In genomic region chr10:78752452-78753191, GRCm38 (mm10) we compare ENCODE assay signal across 9 mouse cellular contexts. TPM values are rescaled to one million over a fixed set of nuclear protein-coding genes. Genes with fewer than 3 reads are reported as not detected.
A peak's percentile ranks its signal among the peaks of the same experiment; 100 is the strongest.
DNase-seq lines count a peak whose midpoint lies in the region; ATAC-seq lines count a peak whose summit lies in the region.
"Had no signal": no experiment of that assay in that cellular context is flagged by ENCODE, and none has a peak within 500 bp of the region (broad histone marks: within the 10 kb centered on the region; RNA-seq: fewer than 3 reads in every experiment).

Gene Ccdc105, minus strand, starts transcription at chr10:78753065.

- H3K27ac ChIP-seq in intestine, embryonic 16.5 days (ENCODE audit: low read length): no peak within 1 kb of the TSS; the same call in 1 of the 2 replicates
- H3K27ac ChIP-seq in limb, embryonic 13.5 days: peak within 1 kb of the TSS; percentile 55
- H3K27ac ChIP-seq in neural tube, embryonic 12.5 days: peak within 1 kb of the TSS; percentile 32; the same call in 1 of the 2 replicates

- H3K36me3 ChIP-seq in intestine, embryonic 16.5 days (ENCODE audit: control insufficient read depth, insufficient read depth, low read length): no peaks in the 10 kb centered on the region
- no peaks in the 10 kb centered on the region for H3K36me3 ChIP-seq in limb, embryonic 13.5 days
- H3K36me3 ChIP-seq in neural tube, embryonic 12.5 days: no peaks in the 10 kb centered on the region

- peak within 1 kb of the TSS; percentile 74 for H3K9ac ChIP-seq in intestine, embryonic 16.5 days (ENCODE audit: low read depth, low read length)
- peak within 1 kb of the TSS; percentile 74 for H3K9ac ChIP-seq in limb, embryonic 13.5 days
- H3K9ac ChIP-seq in neural tube, embryonic 12.5 days: peak within 1 kb of the TSS; percentile 61

- H3K4me3 ChIP-seq in intestine, embryonic 16.5 days (ENCODE audit: low read length): peak within 1 kb of the TSS; percentile 57
- peak within 1 kb of the TSS; percentile 58 for H3K4me3 ChIP-seq in limb, embryonic 13.5 days
- H3K4me3 ChIP-seq in neural tube, embryonic 12.5 days: peak within 1 kb of the TSS; percentile 51

- DNase-seq in gastrocnemius, adult 18-20 months (ENCODE audit: low spot score): peak; percentile 2
- no peak for DNase-seq in gastrocnemius, postnatal 36 days
- peak; percentile 73 to 78 for DNase-seq in cerebellum, postnatal 36 days
- peak; percentile 78 to 84 for DNase-seq in frontal cortex, postnatal 36 days (ENCODE audit: low spot score in 2 of 2)
- DNase-seq in urinary bladder, postnatal 25 days (ENCODE audit: low spot score): peak; percentile 48

- H3K27me3 ChIP-seq in intestine, embryonic 16.5 days (replicated peaks; ENCODE audit: control insufficient read depth, insufficient read depth, low read length): no peaks in the 10 kb centered on the region
- H3K27me3 ChIP-seq in limb, embryonic 13.5 days: peaks cover 6% of the 10 kb centered on the region; the same call in 1 of the 2 replicates
- peaks cover 3% of the 10 kb centered on the region; the same call in 1 of the 2 replicates for H3K27me3 ChIP-seq in neural tube, embryonic 12.5 days (replicated peaks)

- H3K9me3 ChIP-seq in intestine, embryonic 16.5 days (ENCODE audit: control insufficient read depth, low read length): no peaks in the 10 kb centered on the region
- H3K9me3 ChIP-seq in limb, embryonic 13.5 days: no peaks in the 10 kb centered on the region
- H3K9me3 ChIP-seq in neural tube, embryonic 12.5 days: no peaks in the 10 kb centered on the region

- WGBS in intestine, embryonic 16.5 days: 2% methylated on average over 61 of the region's 61 CpGs
- 1% methylated on average over 61 of the region's 61 CpGs for WGBS in limb, embryonic 13.5 days
- 1% methylated on average over 61 of the region's 61 CpGs for WGBS in neural tube, embryonic 12.5 days

- H3K4me1 ChIP-seq in intestine, embryonic 16.5 days (ENCODE audit: control insufficient read depth, insufficient read depth, low read length): peaks cover 1% of the 10 kb centered on the region; the same call in 1 of the 2 replicates
- peaks cover 8% of the 10 kb centered on the region for H3K4me1 ChIP-seq in limb, embryonic 13.5 days
- H3K4me1 ChIP-seq in neural tube, embryonic 12.5 days: peaks cover under 1% of the 10 kb centered on the region; the same call in 1 of the 2 replicates

- ATAC-seq in intestine, embryonic 16.5 days: peak; percentile 96
- peak; percentile 94 for ATAC-seq in limb, embryonic 13.5 days (ENCODE audit: low FRiP score, low read depth)
- peak; percentile 95 for ATAC-seq in neural tube, embryonic 12.5 days (ENCODE audit: low FRiP score, low read depth)

- intact Hi-C loops in gastrocnemius, postnatal 36 days (cut with DNase I): no loop called here

- H3K4me2 ChIP-seq in intestine, embryonic 16.5 days (ENCODE audit: low read depth, low read length): peak within 1 kb of the TSS; percentile 92
- peak within 1 kb of the TSS; percentile 79 for H3K4me2 ChIP-seq in limb, embryonic 13.5 days (replicated peaks)
- peak within 1 kb of the TSS; percentile 79 for H3K4me2 ChIP-seq in neural tube, embryonic 12.5 days (replicated peaks)

RNA-seq across cellular contexts. Expression of gene Ccdc105, which starts in this region (rescaled TPM):
- total RNA-seq in gastrocnemius, adult 18-20 months (2021): not detected
- total RNA-seq in gastrocnemius, postnatal 36 days (2021): not detected
- 0.12 TPM in 1 of 2 replicates, not detected in the other for polyA plus RNA-seq in intestine, embryonic 16.5 days (2015; fragmentation: Nextera tagmentation; extraction: Ambion mirVana)
- 0.19 and 0.32 TPM in 2 replicates for polyA plus RNA-seq in limb, embryonic 13.5 days (2015; fragmentation: Nextera tagmentation; extraction: Ambion mirVana)
- polyA plus RNA-seq in neural tube, embryonic 12.5 days (2016; fragmentation: Nextera tagmentation; extraction: Ambion mirVana): not detected in 2 replicates
- polyA plus RNA-seq: large intestine, adult 2 months had no signal

Comparison
In these comparisons a context has a peak if more than half of its experiments do, and no peak if none do; other contexts are left out.
1. Peak in DNase-seq in gastrocnemius, adult 18-20 months; RNA of the gene not detected or under 1 TPM.
2. Peak in ATAC-seq, H3K4me3 ChIP-seq, H3K9ac ChIP-seq and H3K4me2 ChIP-seq in intestine, embryonic 16.5 days; RNA of the gene not detected or under 1 TPM.
3. Peak in ATAC-seq, H3K4me3 ChIP-seq, H3K27ac ChIP-seq, H3K9ac ChIP-seq and H3K4me2 ChIP-seq in limb, embryonic 13.5 days; RNA of the gene not detected or under 1 TPM.
4. Peak in ATAC-seq, H3K4me3 ChIP-seq, H3K27ac ChIP-seq, H3K9ac ChIP-seq and H3K4me2 ChIP-seq in neural tube, embryonic 12.5 days; RNA of the gene not detected or under 1 TPM.
5. DNase-seq: peak in cerebellum, postnatal 36 days (2 of 2), frontal cortex, postnatal 36 days (2 of 2) and urinary bladder, postnatal 25 days (single experiment); none in gastrocnemius, postnatal 36 days (0 of 2).
6. Peak in every context shown above with its lines, with median percentiles within 50 percentile points of each other: ATAC-seq, H3K4me2 ChIP-seq, H3K4me3 ChIP-seq and H3K9ac ChIP-seq.